Mouse (Mus musculus): ENCODE results near the gene Prss16. TPM values are rescaled to one million over a fixed set of nuclear protein-coding genes. Genes with fewer than 3 reads are reported as not detected.

Gene Prss16
- total RNA-seq, 2 experiments from 2014 or later: 0.96 TPM; not detected in 1

DNA sequence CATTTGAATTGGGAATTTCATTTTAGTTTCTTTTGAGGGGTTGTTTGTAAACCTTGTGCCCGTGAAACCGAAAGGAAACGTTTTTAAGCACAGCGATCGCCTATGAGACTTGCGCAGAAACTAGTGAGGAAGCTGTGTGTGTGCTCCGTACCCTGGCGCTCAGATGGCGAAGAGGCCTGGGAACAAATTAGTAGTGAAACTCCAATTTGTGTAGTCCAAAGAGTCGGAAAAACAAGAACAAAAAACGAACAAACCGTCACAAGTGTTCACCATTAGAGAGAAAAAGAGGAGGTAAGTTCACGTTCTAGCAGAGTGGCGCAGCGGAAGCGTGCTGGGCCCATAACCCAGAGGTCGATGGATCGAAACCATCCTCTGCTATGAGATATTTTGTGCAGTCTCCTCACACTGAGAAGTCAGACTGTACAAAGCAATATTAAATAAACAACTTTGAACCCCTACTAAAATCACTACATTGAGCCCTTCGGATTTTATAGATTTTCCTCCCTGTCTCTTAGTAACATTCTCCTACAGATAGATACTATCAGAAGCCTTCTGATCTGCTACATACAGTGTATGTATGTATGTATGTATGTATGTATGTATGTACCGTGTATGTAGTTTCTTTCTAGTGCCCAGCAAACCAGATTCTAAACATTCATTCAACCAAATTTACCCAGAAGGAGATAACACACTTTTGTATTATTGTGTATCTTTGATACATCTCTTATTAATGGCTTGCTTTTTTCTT is 34.6 kb downstream of the Prss16 start:
- peak; percentile 62 to 74 for DNase-seq (ENCODE audit: low spot score in 2 of 2)

DNA sequence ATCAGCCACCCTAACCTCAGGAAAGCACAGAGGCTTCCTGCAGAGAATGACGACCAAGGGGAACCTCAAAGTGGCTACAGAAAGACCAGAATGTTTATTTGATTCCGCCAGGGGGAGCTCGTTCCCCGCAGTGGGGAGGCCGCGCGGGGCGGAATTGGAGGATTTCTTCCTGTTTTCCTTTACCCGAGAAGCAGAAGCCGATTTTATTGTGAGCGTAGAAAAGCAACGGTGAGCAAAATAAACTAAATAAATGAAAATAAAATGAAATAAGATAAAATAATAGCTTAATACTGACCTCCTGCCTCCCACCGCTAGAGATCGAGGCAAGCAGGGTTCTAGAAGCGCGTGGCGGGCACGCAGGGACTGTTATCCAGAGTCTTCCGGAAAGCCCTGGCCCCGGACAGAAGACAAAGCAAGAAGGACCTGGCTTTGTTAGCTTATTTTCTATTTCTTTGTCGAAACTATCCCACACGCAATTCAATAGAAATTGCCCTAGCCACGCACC is 35.3 kb downstream of the Prss16 start:
- DNase-seq (ENCODE audit: low spot score in 2 of 2): peak; percentile 91 to 93

DNA sequence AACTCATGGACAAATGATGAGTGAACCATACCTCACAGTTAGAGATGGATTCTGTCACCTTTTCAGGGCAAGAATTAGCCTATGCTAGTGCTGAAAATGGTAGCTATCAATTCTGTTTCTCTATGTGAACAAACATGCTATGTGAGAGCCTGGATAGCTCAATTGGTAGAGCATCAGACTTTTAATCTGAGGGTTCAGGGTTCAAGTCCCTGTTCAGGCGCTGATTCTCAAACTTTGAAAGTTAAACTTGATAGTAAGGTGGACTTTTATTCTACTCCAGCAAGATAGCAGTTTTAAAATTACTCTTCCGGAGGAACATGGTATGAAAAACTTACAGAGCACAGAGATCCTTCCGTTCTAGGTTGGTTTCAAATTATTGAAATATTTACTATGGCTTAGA is 37.9 kb downstream of the Prss16 start:
- no peak for DNase-seq (ENCODE audit: low spot score in 2 of 2)

DNA sequence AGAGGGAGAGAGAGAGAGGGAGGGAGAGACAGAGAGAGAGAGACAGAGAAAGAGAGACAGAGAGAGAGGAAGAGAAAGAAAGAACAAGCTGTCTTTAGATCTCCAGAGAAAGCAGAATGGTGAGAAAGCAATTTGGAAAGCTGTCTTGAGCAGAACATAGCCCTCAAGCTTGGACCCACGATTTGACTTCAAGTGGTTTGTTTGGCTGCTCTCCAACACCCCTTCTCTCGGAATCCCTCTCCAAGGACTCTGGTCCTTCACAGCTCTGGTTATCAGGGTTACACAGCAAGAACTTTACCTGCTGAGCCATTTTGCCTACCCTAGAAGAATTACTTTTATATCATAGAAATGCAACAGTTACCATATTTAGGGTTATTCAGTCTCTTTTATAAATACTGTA is 39.7 kb downstream of the Prss16 start:
- no peak for DNase-seq (ENCODE audit: low spot score in 2 of 2)

DNA sequence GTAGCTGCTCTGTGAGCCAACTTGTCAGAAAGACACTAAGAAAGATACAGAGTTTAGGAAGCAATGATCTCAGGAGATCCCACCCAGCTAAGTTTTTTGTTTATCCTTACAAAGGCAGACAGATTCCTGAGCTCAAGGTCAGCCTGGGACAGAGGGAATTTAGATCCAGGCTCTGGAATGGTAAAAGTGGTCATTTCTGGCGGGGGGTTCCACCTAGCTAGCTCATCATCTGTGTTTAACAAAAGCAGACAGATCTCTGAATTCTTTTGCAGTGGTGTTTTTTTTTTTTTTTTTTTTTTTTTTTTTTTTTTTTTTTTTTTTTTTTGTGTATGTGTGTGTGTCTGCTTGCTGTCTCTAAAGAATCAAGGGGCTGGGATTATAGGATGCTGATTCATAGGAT is 40.3 kb downstream of the Prss16 start:
- no peak for DNase-seq (ENCODE audit: low spot score in 2 of 2)

Small RNAs within 50 kb of the gene (microRNA-seq; reads per million reads assigned to microRNA genes)
- gene Gm44390 (ENCODE audit: borderline number of aligned reads in 2 of 2) (0 reads per million in 2 experiments), gene Gm44486 (ENCODE audit: borderline number of aligned reads in 2 of 2) (0 reads per million in 2 experiments)

Other genes starting within 250 kb of the Prss16 start
- 10 to 100 TPM in 1 of 2 experiments, 1 to 10 TPM in 1; 8.8 to 12.2 TPM for gene Hist1h1b, start 229.1 kb downstream of the Prss16 start, total RNA-seq (2021)
- gene Hist1h3i, start 226.4 kb downstream of the Prss16 start, total RNA-seq (2021): 10 to 100 TPM; 21.8 to 29.9 TPM
- 1 to 10 TPM; 2.5 to 4.4 TPM for gene Hist1h2an, start 222.5 kb downstream of the Prss16 start, total RNA-seq (2021)
- gene Hist1h2bp, start 222.3 kb downstream of the Prss16 start, total RNA-seq (2021): 1 to 10 TPM; 5.8 to 8.9 TPM
- 10 to 100 TPM; 45.1 to 68.5 TPM for gene Hist1h2bq, start 199.5 kb downstream of the Prss16 start, total RNA-seq (2021)
- 10 to 100 TPM in 1 of 2 experiments, 1 to 10 TPM in 1; 3.6 to 44.2 TPM for gene Hist1h2ao, start 199.3 kb downstream of the Prss16 start, total RNA-seq (2021)
- gene Hist1h4m, start 198.0 kb downstream of the Prss16 start, total RNA-seq (2021): 100 to 1,000 TPM; 185 to 195 TPM
- gene Hist1h4n, start 177.5 kb downstream of the Prss16 start, total RNA-seq (2021): 10 to 100 TPM; 33.0 to 84.6 TPM
- gene Hist1h2ap, start 176.2 kb downstream of the Prss16 start, total RNA-seq (2021): 10 to 100 TPM in 1 of 2 experiments, 1 to 10 TPM in 1; 8.6 to 29.1 TPM
- 10 to 100 TPM; 43.9 to 68.8 TPM for gene Hist1h2br, start 176.0 kb downstream of the Prss16 start, total RNA-seq (2021)
- 1 to 10 TPM in 1 of 2 experiments, under 1 TPM in 1; 0.80 to 1.5 TPM for gene Zfp184, start 64.6 kb downstream of the Prss16 start, total RNA-seq (2021)
- not detected for gene Pom121l2, start 28.5 kb downstream of the Prss16 start, total RNA-seq (2021)
- 10 to 100 TPM in 1 of 2 experiments, not detected in 1; 16.5 TPM for gene Hist1h2ah, start 25.8 kb upstream of the Prss16 start, total RNA-seq (2021)
- 10 to 100 TPM; 18.0 to 23.9 TPM for gene Hist1h2bk, start 26.1 kb upstream of the Prss16 start, total RNA-seq (2021)
- 10 to 100 TPM; 40.1 to 68.2 TPM for gene Hist1h4i, start 31.6 kb upstream of the Prss16 start, total RNA-seq (2021)
- 10 to 100 TPM; 11.9 to 12.2 TPM for gene Hist1h2ag, start 33.2 kb upstream of the Prss16 start, total RNA-seq (2021)
- 10 to 100 TPM in 1 of 2 experiments, 1 to 10 TPM in 1; 8.0 to 15.6 TPM for gene Hist1h2bj, start 33.5 kb upstream of the Prss16 start, total RNA-seq (2021)
- not detected for gene Vmn1r188, start 74.7 kb upstream of the Prss16 start, total RNA-seq (2021)
- gene Vmn1r189, start 96.1 kb upstream of the Prss16 start, total RNA-seq (2021): not detected
- not detected for gene Vmn1r191, start 174.2 kb upstream of the Prss16 start, total RNA-seq (2021)
- gene Vmn1r192, start 181.4 kb upstream of the Prss16 start, total RNA-seq (2021): not detected
- gene Vmn1r193, start 213.4 kb upstream of the Prss16 start, total RNA-seq (2021): not detected
- gene Vmn1r194, start 234.5 kb upstream of the Prss16 start, total RNA-seq (2021): not detected